Mouse (Mus musculus): ENCODE results near the gene Nme3. TPM values are rescaled to one million over a fixed set of nuclear protein-coding genes. Genes with fewer than 3 reads are reported as not detected.

Nme3 gene
- polyA plus RNA-seq (2015; fragmentation: Nextera tagmentation; extraction: Ambion mirVana): 35.4 and 36.2 TPM in 2 replicates

DNA sequence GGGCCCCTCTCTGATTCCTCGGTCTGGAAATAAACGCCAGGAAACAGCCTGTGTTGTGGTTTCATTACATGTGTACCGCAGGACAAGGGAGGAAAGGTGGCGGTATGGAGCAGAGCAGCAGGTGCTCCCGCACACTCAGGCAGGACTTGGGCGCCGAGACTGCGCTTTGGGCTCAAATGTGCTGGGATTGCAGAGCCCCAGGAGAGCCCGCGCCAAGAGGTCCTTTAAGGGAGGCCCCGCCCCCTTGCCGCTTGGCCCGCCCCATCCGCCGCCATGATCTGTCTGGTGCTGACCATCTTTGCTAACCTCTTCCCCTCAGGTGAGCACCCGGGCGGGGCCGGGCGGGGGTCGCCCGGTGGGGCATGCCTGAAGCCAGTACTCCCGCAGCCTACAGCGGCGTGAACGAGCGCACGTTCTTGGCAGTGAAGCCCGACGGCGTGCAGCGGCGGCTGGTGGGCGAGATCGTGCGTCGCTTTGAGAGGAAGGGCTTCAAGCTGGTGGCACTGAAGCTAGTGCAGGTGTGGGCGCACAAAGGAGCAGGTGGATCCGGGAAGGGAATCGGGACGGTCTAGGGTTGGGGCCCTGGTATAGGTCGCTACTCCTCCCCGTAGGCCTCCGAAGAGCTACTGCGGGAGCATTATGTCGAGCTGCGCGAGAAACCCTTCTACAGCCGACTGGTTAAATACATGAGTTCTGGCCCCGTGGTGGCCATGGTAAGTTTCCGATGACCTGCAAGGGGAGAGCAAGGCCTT is at the start of gene Nme3:
Gene Nme3 (plus strand): TSS at position 260 of the 752 bp plus-strand sequence.

DNA sequence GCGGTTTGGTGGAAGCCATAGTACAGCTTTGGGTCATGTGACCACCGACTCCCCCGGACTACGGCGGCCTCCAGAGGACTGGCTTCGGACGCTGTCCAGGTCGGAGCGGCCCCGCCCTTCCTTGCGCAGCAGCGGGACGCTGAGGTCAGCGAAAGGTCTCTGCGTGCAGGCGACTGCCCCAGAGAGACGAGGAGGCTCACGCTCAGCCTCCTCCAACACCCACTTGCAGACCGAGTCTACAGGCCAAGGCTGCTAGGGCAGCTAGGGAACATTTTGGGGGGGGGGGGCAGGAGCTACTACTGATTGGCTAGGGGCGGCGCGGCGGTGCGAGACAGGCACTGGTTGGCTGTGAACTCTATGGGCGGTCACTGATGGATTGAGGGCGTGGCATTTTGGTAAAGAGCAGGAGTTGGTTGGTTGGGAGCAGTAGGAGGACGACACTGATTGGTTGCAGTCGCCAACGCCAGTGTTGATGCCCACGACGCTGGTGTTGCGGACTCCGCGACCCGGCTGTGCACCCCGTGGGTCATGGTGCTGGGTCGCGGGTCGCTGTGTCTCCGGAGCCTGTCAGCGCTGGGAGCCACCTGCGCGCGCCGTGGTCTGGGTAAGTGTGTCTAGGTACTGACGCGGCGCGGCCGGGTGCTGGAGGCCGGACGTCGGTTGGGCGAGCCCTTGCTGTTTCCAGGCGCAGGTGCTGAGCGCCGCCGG is 46.1 kb upstream of the Nme3 start, which contains the start of gene Fahd1:
Gene Fahd1 (minus strand): TSS at position 300 of the 708 bp plus-strand sequence.

DNA sequence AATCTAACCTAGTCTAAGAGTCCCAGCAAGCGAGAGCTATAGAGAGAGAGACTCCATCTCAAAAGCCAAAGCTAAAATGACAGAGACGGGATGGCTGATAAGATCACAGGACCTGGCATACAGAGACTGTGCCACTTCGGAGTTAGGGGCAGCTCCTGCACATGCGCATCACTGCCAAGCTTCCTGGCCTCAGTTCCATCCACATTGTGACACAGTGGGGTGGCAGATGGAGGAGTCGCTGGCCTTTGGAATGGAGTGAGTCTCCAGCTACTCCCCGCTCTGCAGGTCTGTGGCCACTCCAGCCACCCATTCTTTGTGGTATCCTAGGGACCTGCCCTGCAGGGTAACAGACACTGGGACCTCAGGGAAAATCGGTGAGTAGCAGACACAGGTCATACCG is 30.5 kb upstream of the Nme3 start, which contains the start of gene Igfals:
Gene Igfals (plus strand): TSS at position 222 of the 400 bp plus-strand sequence.

DNA sequence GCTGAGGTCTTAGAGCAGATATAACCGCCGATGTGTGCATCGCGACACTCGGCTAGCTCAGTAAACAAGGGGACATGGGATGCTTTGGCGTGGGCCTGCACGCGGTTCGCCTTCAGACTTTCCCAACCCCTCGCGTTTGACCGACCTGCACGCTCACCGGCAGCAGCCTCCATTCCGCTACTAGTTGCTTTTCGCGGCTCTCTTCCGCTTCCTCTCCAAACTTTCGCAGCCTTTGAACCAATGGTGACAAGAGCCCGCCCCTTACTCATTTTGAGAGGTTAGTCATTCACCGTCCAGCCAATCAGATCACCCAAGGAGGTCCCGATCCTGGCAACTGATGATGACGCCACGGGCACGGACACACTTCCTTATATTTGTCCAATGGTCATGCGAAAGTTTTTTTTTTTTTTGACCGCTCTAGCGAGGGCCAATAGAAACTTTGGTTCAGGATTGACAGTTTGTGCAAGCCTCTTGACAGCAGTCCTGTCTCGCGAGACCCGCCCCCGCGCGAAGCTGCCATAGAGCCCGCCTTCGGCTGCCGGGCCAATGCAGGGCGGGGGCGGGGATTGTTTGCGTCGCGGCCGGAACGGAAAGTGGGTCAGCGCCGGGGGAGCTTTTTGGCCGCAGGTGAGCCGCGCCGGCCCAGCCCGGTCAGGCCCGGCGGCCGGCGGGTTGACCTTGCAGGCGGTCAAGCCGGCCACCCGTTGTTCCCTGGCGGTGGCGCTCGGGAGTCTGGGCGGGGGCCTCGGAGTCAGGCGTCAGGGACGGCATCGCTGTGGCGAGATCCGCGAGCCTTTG is 10.0 kb upstream of the Nme3 start, which contains the start of the genes Nubp2 and Spsb3:
Gene Nubp2 (minus strand): TSS at position 216 of the 798 bp plus-strand sequence.
Gene Spsb3 (plus strand): TSS at position 510 of the 798 bp plus-strand sequence.

DNA sequence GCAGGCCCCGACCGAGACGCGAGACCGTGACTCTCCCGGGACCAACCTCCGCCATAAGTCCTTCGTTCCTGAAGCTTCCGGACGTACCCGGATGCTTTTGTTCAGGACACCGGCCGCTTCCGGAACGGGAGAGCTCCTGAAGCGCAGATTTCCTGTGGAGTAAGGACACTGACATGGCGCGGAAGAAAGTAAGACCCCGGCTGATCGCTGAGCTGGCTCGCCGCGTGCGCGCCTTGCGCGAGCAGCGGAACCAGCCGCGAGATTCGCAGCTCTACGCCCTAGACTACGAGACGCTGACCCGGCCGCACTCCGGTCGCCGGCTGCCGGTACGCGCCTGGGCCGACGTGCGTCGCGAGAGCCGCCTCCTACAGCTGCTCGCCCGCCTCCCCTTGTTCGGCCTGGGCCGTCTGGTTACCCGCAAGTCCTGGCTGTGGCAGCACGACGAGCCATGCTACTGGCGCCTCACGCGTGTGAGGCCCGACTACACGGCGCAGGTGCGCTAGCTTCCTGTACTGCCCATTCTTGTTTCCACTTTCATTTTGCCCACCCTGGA is 1.2 kb upstream of the Nme3 start, which contains the start of the genes Eme2 and Mrps34:
Gene Eme2 (minus strand): TSS at position 93 of the 553 bp plus-strand sequence.
Gene Mrps34 (plus strand): TSS at position 122 of the 553 bp plus-strand sequence.

DNA sequence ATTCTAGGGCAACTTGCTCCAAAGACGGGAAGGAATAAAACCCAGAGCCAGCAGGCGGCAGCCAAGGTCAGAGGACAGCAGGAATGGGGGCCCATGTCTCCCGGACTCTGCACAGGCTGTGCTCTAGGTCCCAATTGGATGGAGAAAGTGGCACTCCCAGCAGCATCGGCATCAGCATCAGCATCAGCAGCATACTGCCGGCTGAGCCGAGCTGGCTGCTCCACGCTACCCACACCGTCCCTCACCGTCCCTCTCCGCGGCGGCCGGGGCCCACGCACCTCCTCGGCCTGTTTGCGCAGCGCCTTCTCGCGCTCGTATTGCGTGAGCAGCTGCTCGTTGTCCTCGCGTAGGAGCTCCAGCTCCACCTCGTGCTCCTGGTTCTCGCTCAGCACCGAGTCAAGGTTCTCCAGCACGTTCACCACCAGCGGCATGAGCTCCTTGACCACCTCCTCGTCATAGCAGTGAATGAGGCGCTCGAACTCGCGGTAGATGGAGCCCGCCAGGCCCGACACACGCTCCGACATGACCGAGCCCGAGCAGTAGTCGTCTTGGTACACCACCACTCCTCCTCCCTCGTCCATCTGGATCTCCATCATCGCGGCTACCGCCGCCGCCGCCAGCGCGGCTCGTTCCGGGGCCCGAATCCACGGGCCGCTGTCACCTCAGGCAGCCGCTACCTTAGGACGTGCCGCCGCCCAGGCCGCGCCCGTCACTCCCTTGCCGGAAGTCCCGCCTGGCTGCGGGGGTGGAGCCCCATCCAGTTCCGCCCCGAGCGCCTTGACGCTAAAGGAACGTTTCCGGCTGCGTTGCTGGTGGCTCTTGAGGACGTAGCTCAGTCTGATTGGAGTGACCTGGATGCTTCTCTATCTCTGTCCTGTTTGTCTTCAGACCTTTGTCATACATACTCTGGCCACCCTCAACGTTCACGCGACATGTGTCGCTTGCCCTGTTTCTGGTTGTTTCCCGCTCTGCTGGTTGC is 40.2 kb downstream of the Nme3 start, which contains the start of gene Mapk8ip3:
Gene Mapk8ip3 (minus strand): TSS at position 719 of the 979 bp plus-strand sequence.

Other genes starting within 250 kb of the Nme3 start
- 33.6 and 38.2 TPM in 2 replicates for gene Slc9a3r2, start 246.2 kb upstream of the Nme3 start, polyA plus RNA-seq (2015; fragmentation: Nextera tagmentation; extraction: Ambion mirVana)
- gene Npw, start 238.0 kb upstream of the Nme3 start, polyA plus RNA-seq (2015; fragmentation: Nextera tagmentation; extraction: Ambion mirVana): not detected in 2 replicates
- gene Zfp598, start 226.8 kb upstream of the Nme3 start, polyA plus RNA-seq (2015; fragmentation: Nextera tagmentation; extraction: Ambion mirVana): 10.0 and 11.2 TPM in 2 replicates
- 0.08 and 0.41 TPM in 2 replicates for gene Syngr3, start 206.5 kb upstream of the Nme3 start, polyA plus RNA-seq (2015; fragmentation: Nextera tagmentation; extraction: Ambion mirVana)
- gene Gfer, start 200.3 kb upstream of the Nme3 start, polyA plus RNA-seq (2015; fragmentation: Nextera tagmentation; extraction: Ambion mirVana): 28.0 and 29.7 TPM in 2 replicates
- gene Noxo1, start 200.3 kb upstream of the Nme3 start, polyA plus RNA-seq (2015; fragmentation: Nextera tagmentation; extraction: Ambion mirVana): 1.4 and 2.0 TPM in 2 replicates
- 31.4 and 34.7 TPM in 2 replicates for gene Tbl3, start 188.8 kb upstream of the Nme3 start, polyA plus RNA-seq (2015; fragmentation: Nextera tagmentation; extraction: Ambion mirVana)
- 0.24 TPM in 1 of 2 replicates, not detected in the other for gene Rnf151, start 178.4 kb upstream of the Nme3 start, polyA plus RNA-seq (2015; fragmentation: Nextera tagmentation; extraction: Ambion mirVana)
- gene Rps2, start 178.4 kb upstream of the Nme3 start, polyA plus RNA-seq (2015; fragmentation: Nextera tagmentation; extraction: Ambion mirVana): 1,136 and 1,298 TPM in 2 replicates
- 218 and 232 TPM in 2 replicates for gene Ndufb10, start 172.0 kb upstream of the Nme3 start, polyA plus RNA-seq (2015; fragmentation: Nextera tagmentation; extraction: Ambion mirVana)
- gene Rpl3l, start 168.7 kb upstream of the Nme3 start, polyA plus RNA-seq (2015; fragmentation: Nextera tagmentation; extraction: Ambion mirVana): 0.16 and 0.19 TPM in 2 replicates
- 203 and 213 TPM in 2 replicates for gene Msrb1, start 159.9 kb upstream of the Nme3 start, polyA plus RNA-seq (2015; fragmentation: Nextera tagmentation; extraction: Ambion mirVana)
- gene Hs3st6, start 143.5 kb upstream of the Nme3 start, polyA plus RNA-seq (2015; fragmentation: Nextera tagmentation; extraction: Ambion mirVana): 0.25 and 0.64 TPM in 2 replicates
- gene Meiob, start 92.2 kb upstream of the Nme3 start, polyA plus RNA-seq (2015; fragmentation: Nextera tagmentation; extraction: Ambion mirVana): 0.10 TPM in 1 of 2 replicates, not detected in the other
- gene Hagh, start 56.4 kb upstream of the Nme3 start, polyA plus RNA-seq (2015; fragmentation: Nextera tagmentation; extraction: Ambion mirVana): 44.1 and 47.3 TPM in 2 replicates
- gene Fahd1, start 46.1 kb upstream of the Nme3 start, polyA plus RNA-seq (2015; fragmentation: Nextera tagmentation; extraction: Ambion mirVana): 16.1 and 17.5 TPM in 2 replicates
- 0.07 TPM in 1 of 2 replicates, not detected in the other for gene Igfals, start 30.5 kb upstream of the Nme3 start, polyA plus RNA-seq (2015; fragmentation: Nextera tagmentation; extraction: Ambion mirVana)
- 31.8 and 37.9 TPM in 2 replicates for gene Nubp2, start 10.2 kb upstream of the Nme3 start, polyA plus RNA-seq (2015; fragmentation: Nextera tagmentation; extraction: Ambion mirVana)
- gene Spsb3, start 9.9 kb upstream of the Nme3 start, polyA plus RNA-seq (2015; fragmentation: Nextera tagmentation; extraction: Ambion mirVana): 27.7 and 30.1 TPM in 2 replicates
- gene Eme2, start 1.4 kb upstream of the Nme3 start, polyA plus RNA-seq (2015; fragmentation: Nextera tagmentation; extraction: Ambion mirVana): 18.3 and 18.8 TPM in 2 replicates
- gene Mrps34, start 1.4 kb upstream of the Nme3 start, polyA plus RNA-seq (2015; fragmentation: Nextera tagmentation; extraction: Ambion mirVana): 83.6 and 88.7 TPM in 2 replicates
- 12.1 and 13.1 TPM in 2 replicates for gene Mapk8ip3, start 40.5 kb downstream of the Nme3 start, polyA plus RNA-seq (2015; fragmentation: Nextera tagmentation; extraction: Ambion mirVana)
- 51.5 and 66.2 TPM in 2 replicates for gene Jpt2, start 64.2 kb downstream of the Nme3 start, polyA plus RNA-seq (2015; fragmentation: Nextera tagmentation; extraction: Ambion mirVana)
- 2.8 and 3.1 TPM in 2 replicates for gene Cramp1l, start 119.3 kb downstream of the Nme3 start, polyA plus RNA-seq (2015; fragmentation: Nextera tagmentation; extraction: Ambion mirVana)
- gene Ift140, start 119.6 kb downstream of the Nme3 start, polyA plus RNA-seq (2015; fragmentation: Nextera tagmentation; extraction: Ambion mirVana): 5.4 and 6.0 TPM in 2 replicates
- gene Tmem204, start 187.1 kb downstream of the Nme3 start, polyA plus RNA-seq (2015; fragmentation: Nextera tagmentation; extraction: Ambion mirVana): 21.2 and 24.3 TPM in 2 replicates
- gene Telo2, start 219.5 kb downstream of the Nme3 start, polyA plus RNA-seq (2015; fragmentation: Nextera tagmentation; extraction: Ambion mirVana): 17.5 and 20.7 TPM in 2 replicates
- gene Ptx4, start 224.3 kb downstream of the Nme3 start, polyA plus RNA-seq (2015; fragmentation: Nextera tagmentation; extraction: Ambion mirVana): not detected in 2 replicates
- gene Clcn7, start 236.9 kb downstream of the Nme3 start, polyA plus RNA-seq (2015; fragmentation: Nextera tagmentation; extraction: Ambion mirVana): 15.0 and 15.7 TPM in 2 replicates